Mouse (Mus musculus): Measurements from ENCODE around the gene Rnf34.

The Rnf34 gene

GRCm38 (mm10) chr5:122899777-122900557, 50.1 kb downstream of the Rnf34 start:
- peak; percentile 88 for DNase-seq (ENCODE audit: low read depth, low spot score)

- no peak for DNase-seq (ENCODE audit: low read depth, low spot score)
Observed at GRCm38 (mm10) chr5:122900558-122901171, 50.8 kb downstream of the Rnf34 start.

- DNase-seq (ENCODE audit: low read depth, low spot score) = no peak
Observed at GRCm38 (mm10) chr5:122901179-122901578, 51.3 kb downstream of the Rnf34 start.

DNA sequence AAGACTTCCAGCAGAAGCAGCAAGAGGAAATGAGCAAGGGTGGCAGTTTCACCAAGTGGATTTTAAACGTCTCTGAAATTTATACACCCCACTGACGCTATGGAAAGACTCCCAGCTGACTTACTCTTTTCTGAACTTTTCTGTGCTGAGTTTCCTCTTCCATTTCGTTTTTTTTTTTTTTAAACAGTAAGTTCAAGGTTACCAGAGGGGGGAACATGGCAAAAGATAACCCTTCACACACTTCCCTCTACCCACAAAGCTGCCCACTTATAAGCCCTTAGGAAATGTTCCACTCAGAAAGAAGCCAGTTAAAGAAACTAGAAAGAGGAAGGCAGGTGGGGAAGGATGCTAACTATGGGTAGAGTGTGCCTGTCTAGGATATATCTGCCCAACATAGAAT, 51.8 kb downstream of the Rnf34 start:
- DNase-seq (ENCODE audit: low read depth, low spot score) = no peak

DNA sequence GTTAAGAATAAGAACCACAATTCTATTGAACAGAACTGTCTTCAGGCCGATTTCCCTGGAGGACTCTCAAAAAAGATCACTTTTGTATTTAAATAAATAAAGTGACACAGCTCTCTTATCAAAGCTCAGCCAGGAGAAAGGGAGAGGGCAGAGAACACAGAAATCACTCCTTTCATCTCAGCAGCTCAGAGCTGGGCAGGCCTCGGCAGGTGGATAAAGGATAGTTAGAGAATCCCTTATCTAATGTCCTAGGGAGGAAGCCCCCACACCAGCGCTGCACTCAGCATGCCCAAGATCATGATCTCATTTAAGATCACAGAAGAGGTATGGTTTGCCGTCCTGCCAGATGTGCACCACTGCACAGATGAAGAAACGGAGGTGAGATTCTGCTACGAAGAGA, 52.4 kb downstream of the Rnf34 start:
- no peak for DNase-seq (ENCODE audit: low read depth, low spot score)

GRCm38 (mm10) chr5:122903165-122903564, 53.3 kb downstream of the Rnf34 start:
- no peak for DNase-seq (ENCODE audit: low read depth, low spot score)

- no peak for DNase-seq (ENCODE audit: low read depth, low spot score)
Observed at GRCm38 (mm10) chr5:122907182-122907581, 57.3 kb downstream of the Rnf34 start.

GRCm38 (mm10) chr5:122908001-122908400, 58.2 kb downstream of the Rnf34 start:
- DNase-seq (ENCODE audit: low read depth, low spot score) = no peak

- DNase-seq (ENCODE audit: low read depth, low spot score) = no peak
Observed at GRCm38 (mm10) chr5:122909481-122909880, 59.6 kb downstream of the Rnf34 start.

- DNase-seq (ENCODE audit: low read depth, low spot score) = no peak
Observed at GRCm38 (mm10) chr5:122912863-122913262, 63.0 kb downstream of the Rnf34 start.

GRCm38 (mm10) chr5:122916147-122916546, 66.3 kb downstream of the Rnf34 start:
- no peak for DNase-seq (ENCODE audit: low read depth, low spot score)

DNA sequence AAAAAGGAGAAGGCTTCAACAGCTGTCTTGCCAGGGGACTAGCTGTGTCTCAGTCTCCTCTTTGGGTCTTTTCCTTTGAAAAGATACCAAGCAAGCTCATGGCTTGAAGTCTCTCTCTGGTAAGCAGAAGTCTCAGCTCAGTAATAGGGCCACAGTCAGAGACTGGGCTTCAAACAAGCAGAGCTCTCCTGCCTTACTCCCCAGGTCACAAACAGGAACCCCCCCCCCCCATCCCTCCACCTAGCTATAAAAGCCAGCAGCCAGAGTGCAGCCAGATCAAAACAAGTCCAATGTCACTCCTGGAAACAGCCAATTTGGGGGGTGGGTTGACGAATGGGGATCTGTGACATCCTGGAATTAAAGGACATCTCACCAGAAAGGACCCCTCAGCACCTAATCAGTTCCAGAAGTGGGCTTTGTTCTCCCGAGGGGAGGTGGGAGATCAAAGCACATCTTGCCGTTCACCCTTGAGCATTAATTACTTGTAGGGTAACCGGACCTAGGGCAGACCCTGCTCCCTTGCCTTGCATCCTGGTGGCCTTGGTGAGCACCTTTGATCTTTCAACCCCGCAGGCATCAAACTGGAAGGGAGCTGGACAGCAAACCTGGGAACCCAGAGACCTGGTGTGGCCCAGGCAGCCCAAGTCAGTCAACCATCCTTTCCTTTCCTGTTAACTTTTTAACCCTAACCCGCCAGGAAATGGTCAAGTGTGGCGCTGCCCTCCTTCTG, 68.3 kb downstream of the Rnf34 start:
- DNase-seq (ENCODE audit: low read depth, low spot score) = peak; percentile 78

DNA sequence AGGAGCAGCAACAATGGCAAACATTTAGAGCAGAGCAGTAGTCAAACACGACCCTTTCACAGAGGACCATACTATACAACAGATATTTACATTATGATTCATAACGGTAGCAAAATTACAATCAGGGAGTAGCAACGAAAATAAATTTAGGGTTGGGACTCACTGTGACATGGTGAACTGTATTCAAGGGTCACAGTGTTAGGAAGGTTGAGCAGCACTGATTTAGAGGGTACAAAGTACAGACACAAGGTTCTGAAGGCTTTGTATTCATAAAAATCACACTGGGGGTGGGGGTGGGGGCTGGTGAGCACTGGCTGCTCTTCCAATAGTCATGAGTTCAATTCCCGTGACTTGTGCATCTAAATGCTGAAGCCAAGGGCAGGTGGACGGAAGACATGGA, 70.7 kb downstream of the Rnf34 start:
- DNase-seq (ENCODE audit: low read depth, low spot score) = no peak
